Mouse (Mus musculus) brain, embryonic 14.5 days (tissue): Measurements from ENCODE around the gene Crcp.

Source experiments
- CTCF ChIP-seq: fragments of 200-500 bp; IDR thresholded peaks from 2 replicates; pipeline ENCODE4 v1.5.1; 2012; ENCODE audit warnings: inconsistent platforms, mild to moderate bottlenecking, moderate library complexity, borderline replicate concordance; ENCODE audit not compliant: insufficient read depth, insufficient read length; ENCODE audit errors: extremely low read depth
- POLR2A ChIP-seq: fragments of 200-500 bp; IDR thresholded peaks from 2 replicates; pipeline ENCODE4 v1.6.1; 2012; ENCODE audit warnings: mild to moderate bottlenecking, inconsistent platforms, borderline replicate concordance; ENCODE audit not compliant: poor library complexity, insufficient read depth, insufficient read length, severe bottlenecking; ENCODE audit errors: extremely low read depth

- TF ChIP-seq CTCF (no peak), POLR2A (no peak)
Observed at GRCm38 (mm10) chr5:130084271-130084670, 55.2 kb downstream of the Crcp start.
